Mouse (Mus musculus): ENCODE results near the gene Ap3d1.

The Ap3d1 gene

GRCm38 (mm10) chr10:80704418-80704817, 37.6 kb downstream of the Ap3d1 start:
- in situ Hi-C loops (cut with MboI, MseI): no loop called here

DNA sequence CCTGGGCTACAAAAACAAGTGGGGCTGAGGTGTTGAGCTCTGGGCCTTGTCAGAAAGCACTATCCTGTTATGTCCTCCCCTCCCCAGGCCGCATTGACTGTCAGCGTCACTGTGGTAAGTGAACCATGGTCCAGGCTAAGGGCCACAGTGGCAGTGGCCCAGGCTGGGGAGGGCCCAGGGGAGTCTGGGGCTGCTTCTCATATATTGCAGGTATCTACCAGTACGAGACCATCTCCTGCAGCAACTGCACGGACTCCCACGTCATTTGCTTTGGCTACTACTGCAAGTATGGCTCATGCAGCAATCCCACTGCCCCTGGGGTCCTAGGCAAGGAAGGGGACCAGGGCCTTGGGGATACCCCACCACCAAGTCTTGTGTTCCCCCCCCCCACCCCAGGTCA, 38.4 kb downstream of the Ap3d1 start:
- in situ Hi-C loops (cut with MboI, MseI): no loop called here

GRCm38 (mm10) chr10:80702536-80703390, 39.3 kb downstream of the Ap3d1 start:
- in situ Hi-C loops (cut with MboI, MseI): no loop called here

GRCm38 (mm10) chr10:80701721-80702535, 40.1 kb downstream of the Ap3d1 start, which contains the start of the genes Mob3a and Izumo4:
TSS of gene Mob3a (minus strand) at chr10:80701977.
TSS of gene Izumo4 (plus strand) at chr10:80702184.
- in situ Hi-C loops (cut with MboI, MseI): no loop called here

GRCm38 (mm10) chr10:80700732-80701131, 41.3 kb downstream of the Ap3d1 start:
- in situ Hi-C loops (cut with MboI, MseI): no loop called here

- in situ Hi-C loops (cut with MboI, MseI): no loop called here
Observed at GRCm38 (mm10) chr10:80700038-80700504, 42.0 kb downstream of the Ap3d1 start.

GRCm38 (mm10) chr10:80698605-80699004, 43.5 kb downstream of the Ap3d1 start:
- in situ Hi-C loops (cut with MboI, MseI): no loop called here

GRCm38 (mm10) chr10:80697812-80698211, 44.3 kb downstream of the Ap3d1 start:
- in situ Hi-C loops (cut with MboI, MseI): no loop called here

DNA sequence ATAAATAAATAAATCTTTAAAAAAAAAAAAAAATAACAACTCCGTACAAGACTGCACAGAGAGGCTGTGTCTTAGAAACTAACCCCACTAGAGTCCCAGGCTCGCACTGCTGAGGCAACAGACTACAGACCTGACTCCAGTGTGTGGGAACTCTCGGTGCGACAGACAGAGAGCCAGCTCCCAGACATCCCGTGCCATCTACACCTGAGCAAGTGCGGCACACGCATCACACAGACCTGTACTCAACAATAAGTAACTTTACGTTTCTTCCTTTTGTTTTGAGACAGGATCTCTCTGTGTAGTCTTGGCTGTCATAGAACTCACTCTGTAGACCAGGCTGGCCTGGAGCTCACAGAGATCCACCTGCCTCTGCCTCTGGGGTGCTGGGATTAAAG, 44.7 kb downstream of the Ap3d1 start:
- in situ Hi-C loops (cut with MboI, MseI): no loop called here

- in situ Hi-C loops (cut with MboI, MseI): no loop called here
Observed at GRCm38 (mm10) chr10:80696502-80697392, 45.3 kb downstream of the Ap3d1 start.

DNA sequence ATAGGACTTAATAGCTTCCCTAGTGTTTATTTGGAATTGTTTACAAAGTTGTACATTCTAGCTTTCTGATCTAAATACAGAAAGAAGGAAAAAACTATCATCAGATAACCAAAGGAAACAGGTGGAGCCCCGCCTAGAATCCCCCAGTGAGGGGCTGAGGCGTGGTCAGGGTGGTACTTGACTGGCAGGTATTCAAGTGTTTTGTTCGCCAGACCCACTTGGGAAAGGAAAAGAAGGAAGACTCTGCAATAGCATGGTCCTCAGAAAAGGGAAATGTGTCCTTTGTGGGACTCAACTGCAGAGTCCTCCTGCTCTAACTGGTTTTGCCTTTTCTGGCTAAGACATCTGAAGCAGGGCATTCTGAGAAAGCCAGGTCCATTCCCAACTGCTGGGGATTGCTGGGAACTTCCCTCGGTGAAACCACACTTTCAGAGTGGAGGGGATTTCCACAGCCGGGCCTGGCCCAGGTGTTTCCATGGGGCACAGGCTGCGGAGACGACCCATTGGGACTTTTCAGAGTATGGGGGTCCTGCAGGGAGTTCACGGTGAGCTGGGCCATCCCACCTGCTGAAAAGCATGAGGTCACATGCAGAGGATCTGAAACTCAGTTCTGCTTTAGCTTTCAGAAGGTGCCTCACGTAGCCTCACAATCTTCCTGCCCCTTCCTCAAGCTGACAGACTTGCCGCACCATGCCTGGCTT, 46.1 kb downstream of the Ap3d1 start:
- in situ Hi-C loops (cut with MboI, MseI): no loop called here

GRCm38 (mm10) chr10:80695186-80695585, 46.9 kb downstream of the Ap3d1 start:
- in situ Hi-C loops (cut with MboI, MseI): no loop called here

GRCm38 (mm10) chr10:80694159-80694938, 47.7 kb downstream of the Ap3d1 start:
- in situ Hi-C loops (cut with MboI, MseI): no loop called here

GRCm38 (mm10) chr10:80693401-80694045, 48.5 kb downstream of the Ap3d1 start:
- in situ Hi-C loops (cut with MboI, MseI): no loop called here

- in situ Hi-C loops (cut with MboI, MseI): no loop called here
Observed at GRCm38 (mm10) chr10:80692249-80693165, 49.6 kb downstream of the Ap3d1 start.

DNA sequence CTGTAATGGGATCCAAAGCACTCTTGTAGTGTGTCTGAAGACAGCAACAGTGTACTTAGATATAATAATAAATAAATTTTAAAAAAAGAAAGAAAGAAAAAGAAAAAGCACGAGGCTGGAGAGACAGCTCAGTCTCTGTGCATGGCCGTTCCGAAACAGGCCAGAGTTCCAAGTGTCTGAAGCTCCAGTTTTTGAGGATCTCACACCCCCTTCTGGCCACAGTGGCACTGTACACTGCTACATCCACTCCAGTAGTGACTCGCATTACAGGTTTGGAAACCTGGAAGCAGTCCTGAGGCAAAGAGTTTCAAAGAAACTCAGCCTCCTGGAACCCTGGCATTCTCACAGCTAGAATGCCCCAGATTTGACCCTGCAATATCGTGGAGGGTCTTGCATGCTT, 54.2 kb downstream of the Ap3d1 start:
- in situ Hi-C loops (cut with MboI, MseI): no loop called here

DNA sequence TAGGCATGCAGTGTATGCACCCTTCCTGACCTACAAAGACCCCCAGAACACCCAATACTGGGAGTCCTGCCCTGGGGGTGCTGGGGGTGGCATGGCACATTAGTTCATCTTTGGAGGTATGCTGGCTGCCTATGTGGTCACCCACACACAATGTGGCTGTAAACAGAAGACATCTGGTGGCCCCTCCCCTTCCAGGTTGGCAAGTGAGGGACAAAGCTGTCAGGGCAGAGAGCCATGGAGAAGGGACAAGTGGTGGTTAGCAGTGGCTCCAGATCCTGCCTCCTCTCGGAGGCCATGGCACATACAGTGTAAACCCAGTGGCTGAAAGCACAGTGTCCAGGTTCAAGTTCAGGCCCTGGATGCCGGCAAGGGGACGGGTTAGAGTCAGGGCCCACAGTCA, 55.4 kb downstream of the Ap3d1 start:
- in situ Hi-C loops (cut with MboI, MseI): no loop called here

- in situ Hi-C loops (cut with MboI, MseI): no loop called here
Observed at GRCm38 (mm10) chr10:80684984-80685383, 57.1 kb downstream of the Ap3d1 start.

All from T-helper 1 cell (primary cell).